Mouse (Mus musculus) thymus, adult 18-20 months (tissue): Measurements from ENCODE around the gene E030018B13Rik.
A peak's percentile ranks its signal among the peaks of the same experiment; 100 is the strongest.

ENCODE experiments used
- DNase-seq, 2 experiments: peaks; one replicate each; pipeline ENCODE4 v3.0.0; 2022; ENCODE audit warnings: mixed read lengths in 2 of 2

The E030018B13Rik gene

GRCm38 (mm10) chr7:63938914-63939396 lies 22.3 kb downstream of the E030018B13Rik start, which contains the start of gene Klf13:
TSS of gene Klf13 (minus strand) at chr7:63938915.
- DNase-seq, result peak; percentile 97 to 98

DNA sequence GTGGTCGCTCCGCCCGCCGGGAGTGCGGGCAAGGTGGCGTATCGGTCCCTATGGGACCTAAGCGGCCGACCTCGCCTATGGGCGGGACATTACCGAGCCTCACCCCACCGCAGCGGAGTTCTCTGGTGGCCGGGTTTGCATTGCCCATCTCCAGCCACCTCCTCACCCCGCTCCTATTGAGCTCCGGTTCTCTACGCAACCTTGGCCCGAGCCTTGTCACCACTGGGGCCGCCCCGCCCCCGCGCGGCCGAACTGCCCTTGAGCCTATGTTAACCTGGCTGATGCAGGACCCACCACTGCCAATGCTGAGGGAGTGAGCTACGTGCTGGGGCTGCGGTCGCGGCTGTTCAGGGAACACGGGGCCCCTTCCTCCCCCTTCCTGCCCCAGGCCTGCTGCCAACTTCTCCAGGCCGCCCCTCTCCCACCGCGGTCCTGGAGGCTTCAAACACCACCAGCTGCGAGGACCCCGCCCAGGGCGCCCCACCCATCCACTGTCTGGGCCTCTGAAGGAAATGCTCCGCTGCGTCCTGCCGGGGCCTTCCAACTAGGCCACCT lies 22.8 kb downstream of the E030018B13Rik start:
- DNase-seq, result peak; percentile 89 to 95

DNA sequence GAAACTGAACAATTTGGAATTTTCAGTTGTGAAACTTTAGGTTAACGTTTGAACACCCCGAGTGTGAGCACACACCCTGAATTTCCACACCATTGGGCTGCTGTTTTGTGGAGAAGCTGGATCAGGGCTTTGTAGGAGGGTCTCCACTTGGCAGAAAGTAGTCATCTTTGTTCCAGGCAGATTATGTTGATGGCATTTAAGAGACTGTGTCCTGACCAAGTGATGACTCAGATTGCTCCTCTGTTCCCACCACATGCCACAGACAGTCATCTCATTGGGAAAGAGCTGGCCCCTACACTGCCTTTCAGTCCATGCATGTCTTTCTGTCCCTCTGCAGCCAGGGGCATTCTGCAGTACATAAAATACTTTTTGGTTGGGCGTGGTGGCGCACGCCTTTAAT lies 23.7 kb downstream of the E030018B13Rik start:
- no peak for DNase-seq

- no peak for DNase-seq
Observed at GRCm38 (mm10) chr7:63941050-63941449, 24.4 kb downstream of the E030018B13Rik start.

DNA sequence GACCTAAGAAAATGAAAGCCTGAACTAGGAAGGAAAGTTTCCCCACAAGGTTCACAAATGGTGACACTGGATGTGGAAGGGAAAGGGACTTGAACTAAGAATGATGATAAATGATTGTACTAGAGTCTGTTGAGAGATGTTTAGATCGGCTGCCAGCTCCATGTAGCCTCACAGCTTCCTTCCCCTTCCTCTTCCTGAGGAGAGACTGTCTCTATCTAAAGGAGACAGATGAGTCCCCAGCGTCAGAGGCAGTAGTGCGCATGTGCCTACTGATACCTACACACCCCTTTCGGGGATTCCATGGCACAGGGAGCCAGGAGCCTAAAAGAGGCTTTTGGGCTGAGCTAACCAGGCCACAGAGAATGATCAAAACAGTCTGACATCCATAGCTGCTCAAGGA lies 24.8 kb downstream of the E030018B13Rik start:
- DNase-seq, result no peak

GRCm38 (mm10) chr7:63943946-63944345 lies 27.3 kb downstream of the E030018B13Rik start:
- no peak for DNase-seq

DNA sequence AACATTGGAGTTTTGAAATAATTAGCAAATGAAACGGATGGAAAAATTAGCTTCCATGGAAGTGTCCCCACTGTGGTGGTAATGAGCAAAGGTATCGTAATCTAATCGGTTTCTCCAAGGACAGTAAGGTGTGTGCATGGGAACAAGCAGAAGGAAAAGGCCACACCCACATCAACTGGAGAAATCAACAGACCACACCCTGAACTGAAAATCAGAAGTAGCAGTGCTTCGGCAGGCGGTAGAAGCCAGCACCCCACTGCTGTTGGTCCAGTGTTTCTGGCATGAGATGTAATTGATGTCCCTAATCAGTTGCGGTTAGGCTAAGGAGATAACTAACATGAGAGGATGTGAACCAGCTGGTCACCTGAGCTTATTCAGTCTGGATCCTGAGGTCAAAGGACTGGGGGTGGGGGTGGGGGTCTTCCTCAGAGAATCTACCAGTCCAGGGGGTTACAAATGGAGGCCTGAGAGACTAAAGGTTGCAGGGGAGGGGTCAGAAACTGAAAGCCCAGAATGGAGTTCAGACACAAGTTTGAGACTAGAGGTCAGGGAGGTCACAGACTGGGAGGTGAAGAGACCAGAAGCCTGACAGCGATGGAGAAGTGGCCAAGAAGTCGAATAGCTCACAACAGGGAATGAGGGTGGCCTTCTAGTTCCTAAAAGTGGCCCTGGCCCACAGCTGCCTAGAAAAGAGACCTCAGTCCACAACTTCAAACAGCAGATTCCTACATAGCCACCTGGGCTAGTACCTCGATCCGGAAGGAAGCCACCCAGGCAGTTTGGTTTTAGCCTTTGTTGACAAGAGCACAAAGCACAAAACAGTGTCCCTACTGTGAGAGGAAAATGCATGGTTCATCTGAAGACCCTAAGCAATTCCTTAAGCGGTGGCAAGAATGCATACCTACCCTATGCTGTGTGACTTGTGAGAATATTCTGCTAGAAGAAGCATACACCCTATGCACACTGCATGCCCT lies 31.1 kb downstream of the E030018B13Rik start:
- DNase-seq, result no peak

DNA sequence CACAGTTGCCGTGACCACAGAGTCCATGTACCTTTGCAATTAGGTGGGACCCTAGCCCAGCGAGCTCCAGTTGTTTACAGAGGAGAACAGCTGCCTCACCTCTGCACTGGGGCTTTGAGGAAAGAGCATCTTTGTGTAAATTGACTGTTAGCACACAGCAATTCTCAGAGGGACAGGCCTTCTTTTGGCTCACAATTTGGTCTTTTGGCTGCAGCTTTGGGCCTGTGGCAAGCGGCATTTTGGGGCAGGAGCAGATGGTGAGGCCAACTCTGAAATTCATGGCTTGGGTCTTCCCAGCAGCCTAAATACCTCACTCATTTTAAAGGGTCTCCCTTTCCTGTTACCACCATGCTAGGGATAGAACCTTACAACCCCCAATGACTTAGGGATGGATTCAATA lies 32.5 kb downstream of the E030018B13Rik start:
- no peak for DNase-seq

DNA sequence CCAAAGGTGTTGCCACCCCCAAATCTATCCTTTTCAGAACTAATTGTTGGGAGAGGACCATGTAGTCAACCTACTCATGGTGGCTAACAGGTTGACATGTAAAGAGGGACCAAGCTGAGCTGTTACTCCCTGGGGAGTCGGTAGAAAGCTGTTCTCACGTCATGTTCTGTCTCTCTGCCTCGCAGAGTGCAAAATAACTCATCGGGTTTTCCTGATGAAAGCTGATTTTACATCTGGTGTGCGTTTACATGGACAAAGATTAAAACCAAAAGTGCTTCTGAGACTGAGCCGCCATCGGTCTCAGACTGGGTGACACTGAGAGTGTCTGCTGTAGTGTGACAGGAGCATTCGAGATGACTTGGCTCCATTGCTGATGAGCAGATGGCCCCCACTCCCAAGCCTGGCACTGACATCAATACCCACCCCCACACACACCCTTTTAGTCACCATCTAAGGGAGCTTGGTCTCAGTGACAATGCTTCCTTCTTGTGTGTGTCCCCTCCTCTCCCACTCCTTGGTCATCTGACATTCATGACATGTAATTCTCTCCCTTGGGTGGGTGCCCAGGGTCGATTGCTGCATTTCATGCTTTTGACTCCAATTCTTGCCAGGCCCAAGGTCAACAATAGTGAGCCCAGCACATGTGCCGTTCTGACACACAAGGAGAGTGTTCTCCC lies 34.4 kb downstream of the E030018B13Rik start:
- DNase-seq, result no peak

DNA sequence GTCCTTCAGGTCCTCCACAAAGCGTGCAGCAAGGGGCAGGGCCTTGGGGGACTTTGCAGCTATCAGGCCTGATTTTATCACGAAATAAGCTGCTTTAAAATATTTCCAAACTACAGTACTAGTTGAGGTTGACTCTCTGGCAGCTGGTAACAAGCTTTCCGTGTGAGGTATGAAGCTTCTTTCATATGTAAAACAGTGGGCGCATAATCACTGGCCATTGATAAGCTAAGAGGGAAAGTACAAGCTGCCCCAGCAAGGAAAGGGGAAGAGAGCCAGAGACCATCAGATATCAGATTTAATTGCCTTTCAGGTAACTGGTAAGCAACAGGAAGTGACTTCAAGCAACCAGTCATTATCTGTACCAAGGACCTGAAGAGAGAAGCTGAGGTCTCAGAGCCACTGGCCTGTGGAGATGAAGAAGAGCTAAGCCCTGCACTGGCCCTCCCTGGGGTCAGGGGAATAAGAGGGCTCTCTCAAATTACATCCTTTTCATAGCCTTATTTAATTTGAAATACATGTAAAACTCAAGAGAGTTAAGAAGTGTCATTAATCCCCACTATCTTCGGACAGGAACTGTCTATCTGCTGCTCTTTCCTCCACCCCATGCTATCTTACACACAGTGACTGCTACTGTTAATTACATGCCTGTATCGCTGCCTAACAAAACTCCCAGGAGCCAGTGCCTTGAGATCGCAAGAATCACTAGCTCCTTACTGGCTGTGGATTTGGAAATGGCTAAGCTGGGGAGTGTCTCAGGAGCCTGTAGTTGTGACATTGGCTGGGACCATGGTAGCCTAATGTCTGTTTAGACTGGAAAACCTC lies 35.6 kb downstream of the E030018B13Rik start:
- no peak for DNase-seq

GRCm38 (mm10) chr7:63955440-63955839 lies 38.8 kb downstream of the E030018B13Rik start:
- DNase-seq, result no peak

GRCm38 (mm10) chr7:63956138-63956823 lies 39.6 kb downstream of the E030018B13Rik start:
- no peak for DNase-seq

DNA sequence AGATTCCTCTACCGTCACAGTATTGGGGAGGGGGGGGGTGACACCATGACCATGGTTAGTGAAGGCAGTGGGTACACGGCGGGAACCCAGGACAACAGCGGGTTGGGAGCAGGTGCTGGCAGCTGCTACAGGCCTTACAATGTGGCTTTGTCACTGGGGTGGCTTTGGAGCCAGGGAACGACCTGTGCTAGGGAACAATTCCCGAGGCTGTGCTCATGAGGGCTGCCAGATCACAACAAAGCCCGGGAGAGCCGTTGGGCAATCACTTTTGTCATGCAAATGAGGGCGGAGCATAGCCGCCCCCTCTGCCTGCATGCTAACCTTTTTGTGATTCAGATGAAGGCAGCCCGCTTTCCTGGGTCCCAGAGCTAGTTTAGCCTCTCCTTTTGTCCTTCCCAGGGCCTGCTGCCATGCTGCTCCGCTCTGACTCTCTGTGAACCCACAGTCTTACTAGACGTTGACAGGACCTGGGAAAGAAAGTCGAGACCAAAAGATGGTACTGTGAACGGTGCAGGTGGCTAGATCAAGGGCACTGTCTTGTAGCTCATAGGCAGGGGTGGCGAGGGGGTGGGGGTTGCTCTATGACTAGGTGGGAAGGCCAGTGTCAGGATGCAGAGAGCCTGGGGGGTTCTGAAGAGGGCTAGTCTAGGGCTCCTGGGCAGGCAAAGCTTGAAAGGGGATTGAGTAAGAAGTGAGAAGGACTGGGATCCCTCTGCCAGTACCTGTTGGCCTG lies 40.5 kb downstream of the E030018B13Rik start:
- peak in 1 of 2 experiments; percentile 53 for DNase-seq

DNA sequence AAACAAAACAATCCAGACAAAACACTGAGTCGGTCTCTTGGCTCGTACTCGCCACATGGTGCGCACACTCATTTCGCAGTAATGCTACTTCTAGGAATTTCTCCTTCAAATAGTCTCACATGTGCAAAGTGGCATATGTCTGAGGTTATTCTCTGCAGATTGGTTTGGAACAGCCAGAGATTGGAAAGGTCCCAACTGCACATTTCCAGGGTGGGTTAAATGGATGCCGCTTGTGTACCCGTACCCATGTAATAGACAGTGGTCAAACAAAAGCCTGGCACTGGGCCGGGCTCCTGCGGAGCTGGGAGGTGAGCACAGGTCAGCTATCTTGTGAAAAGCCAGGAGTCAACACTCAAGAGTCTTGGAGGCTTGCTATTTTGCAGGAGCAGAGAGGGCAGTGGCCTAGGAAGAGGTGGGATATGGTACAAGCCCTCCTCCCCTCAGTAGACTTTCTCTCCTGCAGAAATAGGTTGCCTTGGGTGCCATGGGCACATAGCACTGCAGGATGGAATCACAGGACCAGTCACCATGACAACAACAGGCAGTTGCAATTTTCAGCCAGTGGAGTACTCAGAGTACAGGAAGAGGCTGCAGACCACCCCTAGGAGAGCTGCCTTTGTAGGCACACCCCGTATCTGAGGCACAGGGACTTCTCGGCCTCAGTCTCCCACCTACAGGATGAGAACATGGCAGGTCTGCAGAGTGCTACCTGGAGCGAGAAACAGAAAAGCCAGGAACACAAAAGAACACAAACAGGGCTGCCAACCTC lies 41.4 kb downstream of the E030018B13Rik start:
- no peak for DNase-seq

DNA sequence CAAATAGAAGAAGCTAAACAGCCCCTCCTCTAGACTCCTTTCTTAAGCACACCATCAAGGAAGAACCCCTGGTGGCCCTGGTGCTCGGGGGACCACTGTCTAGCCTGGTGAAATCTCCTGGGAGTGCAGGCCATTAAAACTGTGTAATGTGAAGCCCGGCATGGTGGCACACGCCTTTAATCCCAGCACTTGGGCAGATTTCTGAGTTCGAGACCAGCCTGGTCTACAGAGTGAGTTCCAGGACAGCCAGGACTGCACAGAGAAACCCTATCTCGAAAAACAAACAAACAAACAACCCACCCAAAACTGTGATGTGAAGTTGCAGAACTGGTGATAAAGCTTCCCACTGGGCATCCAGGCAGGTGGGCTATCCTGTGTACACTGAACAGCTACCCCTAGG lies 47.0 kb downstream of the E030018B13Rik start:
- DNase-seq, result no peak

DNA sequence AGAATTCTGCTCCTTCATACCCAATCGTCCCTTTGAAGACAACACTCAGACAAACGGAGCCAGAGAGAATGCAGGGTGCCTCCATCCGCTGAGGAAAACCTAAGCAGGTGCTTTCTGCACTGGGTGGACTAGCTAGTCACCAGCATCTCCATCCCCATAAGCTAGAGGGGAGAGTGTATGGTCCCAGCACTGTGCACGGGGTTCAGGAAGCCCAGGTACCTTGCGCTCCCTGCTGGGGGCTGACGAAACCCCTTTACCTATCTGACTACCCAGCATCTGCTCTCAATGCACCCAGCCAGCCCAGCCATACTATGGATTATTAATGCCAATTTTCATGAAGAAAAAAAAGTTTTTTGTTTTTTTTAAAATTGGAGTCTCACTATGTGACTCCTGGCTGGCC lies 47.5 kb downstream of the E030018B13Rik start:
- no peak for DNase-seq

- no peak for DNase-seq
Observed at GRCm38 (mm10) chr7:63965135-63965534, 48.5 kb downstream of the E030018B13Rik start.

GRCm38 (mm10) chr7:63965635-63966418 lies 49.2 kb downstream of the E030018B13Rik start:
- no peak for DNase-seq

- DNase-seq, result no peak
Observed at GRCm38 (mm10) chr7:63969941-63970340, 53.3 kb downstream of the E030018B13Rik start.
